Comparison of ENCODE assay signal across 16 mouse cellular contexts in the genomic region with DNA sequence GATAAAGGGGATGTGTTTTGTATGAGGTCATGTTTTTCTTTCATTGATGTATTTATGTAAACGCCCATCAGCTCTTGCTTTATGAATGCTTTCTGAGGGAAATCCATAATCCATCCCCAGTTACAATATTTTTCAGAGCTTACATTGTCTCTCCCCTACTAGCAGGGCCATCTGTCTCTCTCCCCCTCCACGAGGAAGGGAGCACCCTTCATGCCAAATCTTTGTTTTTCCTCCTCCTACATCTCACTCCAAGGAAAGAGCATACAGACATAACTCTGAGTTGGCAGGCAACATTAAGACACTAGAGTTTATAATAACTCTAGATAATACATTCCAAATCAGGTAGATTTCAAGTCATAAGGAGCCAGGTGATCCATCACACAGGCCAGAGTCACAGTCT.
DNase-seq lines count a peak whose midpoint lies in the region.
"Had no signal": no experiment of that assay in that cellular context is flagged by ENCODE, and none has a peak within 500 bp of the region (broad histone marks: within the 10 kb centered on the region; RNA-seq: fewer than 3 reads in every experiment).

No protein-coding gene starts in this region.

- no peaks in the 10 kb centered on the region for H3K27me3 ChIP-seq in forebrain, embryonic 10.5 days (ENCODE audit: poor library complexity, severe bottlenecking)
- H3K27me3 ChIP-seq: heart, embryonic 13.5 days; hindbrain, embryonic 15.5 days had no signal

- 73% methylated on average over 2 of the region's 2 CpGs for WGBS in forebrain, embryonic 10.5 days

- no peak overlapping the region for H3K4me3 ChIP-seq in forebrain, embryonic 10.5 days
- H3K4me3 ChIP-seq: embryonic facial prominence, embryonic 10.5 days; gastrocnemius, adult 2 months; heart, embryonic 13.5 days; hindbrain, embryonic 15.5 days had no signal

- H3K36me3 ChIP-seq in forebrain, embryonic 10.5 days (replicated peaks): no peaks in the 10 kb centered on the region
- H3K36me3 ChIP-seq: embryonic facial prominence, embryonic 10.5 days; heart, embryonic 13.5 days; hindbrain, embryonic 15.5 days had no signal

- H3K4me1 ChIP-seq in forebrain, embryonic 10.5 days: no peaks in the 10 kb centered on the region
- H3K4me1 ChIP-seq: embryonic facial prominence, embryonic 10.5 days; heart, embryonic 13.5 days; hindbrain, embryonic 15.5 days had no signal

- H3K27ac ChIP-seq in forebrain, embryonic 10.5 days: no peak overlapping the region
- H3K27ac ChIP-seq: embryonic facial prominence, embryonic 10.5 days; gastrocnemius, adult 2 months; heart, embryonic 13.5 days; hindbrain, embryonic 15.5 days had no signal

- DNase-seq in cerebellum, postnatal 14 days: peak; percentile 2 to 49
- DNase-seq in cerebellum, adult 18-20 months: no peak
- DNase-seq in layer of hippocampus, adult 18-20 months (ENCODE audit: low spot score in 2 of 2): peak; percentile 25 to 47
- DNase-seq in layer of hippocampus, postnatal 25 days (ENCODE audit: extremely low spot score in 1 of 2, low spot score in 1 of 2): no peak
- peak; percentile 82 for DNase-seq in brain, adult 2 months (ENCODE audit: low read depth, low spot score)
- DNase-seq in layer of hippocampus, adult 9-10 months (ENCODE audit: low spot score): peak; percentile 9
- no peak for DNase-seq in forebrain, embryonic 10.5 days (ENCODE audit: extremely low spot score, low spot score)
- no peak for DNase-seq in kidney, adult 18-20 months
- DNase-seq: adrenal gland, postnatal 14 days; cerebellum, adult 2 months; gastrocnemius, adult 2 months; gastrocnemius, postnatal 25 days; heart, postnatal 36 days had no signal

- H3K9me3 ChIP-seq in forebrain, embryonic 10.5 days: no peaks in the 10 kb centered on the region
- H3K9me3 ChIP-seq: embryonic facial prominence, embryonic 10.5 days; heart, embryonic 13.5 days; hindbrain, embryonic 15.5 days had no signal

Comparison
In these comparisons a context has a peak if more than half of its experiments do, and no peak if none do; other contexts are left out.
1. DNase-seq: peak in cerebellum, postnatal 14 days (2 of 2), layer of hippocampus, adult 18-20 months (2 of 2), brain, adult 2 months (single experiment) and layer of hippocampus, adult 9-10 months (single experiment); none in cerebellum, adult 18-20 months (0 of 2), layer of hippocampus, postnatal 25 days (0 of 2), forebrain, embryonic 10.5 days (single experiment) and kidney, adult 18-20 months (single experiment).